Mouse (Mus musculus): ENCODE measurements around the gene Btg2. TPM values are rescaled to one million over a fixed set of nuclear protein-coding genes. Genes with fewer than 3 reads are reported as not detected.

The Btg2 gene
- total RNA-seq, 2 experiments from 2014 or later = 15.1 to 27.0 TPM

GRCm38 (mm10) chr1:134097956-134098725 lies 19.2 kb upstream of the Btg2 start:
- DNase-seq = peak; percentile 80

GRCm38 (mm10) chr1:134097080-134097855 lies 18.3 kb upstream of the Btg2 start:
- DNase-seq = no peak

- no peak for DNase-seq
Observed at GRCm38 (mm10) chr1:134096264-134096934, 17.5 kb upstream of the Btg2 start.

- no peak for DNase-seq
Observed at GRCm38 (mm10) chr1:134095721-134096120, 16.8 kb upstream of the Btg2 start.

GRCm38 (mm10) chr1:134095033-134095612 lies 16.2 kb upstream of the Btg2 start:
- DNase-seq = no peak

- DNase-seq = no peak
Observed at GRCm38 (mm10) chr1:134093771-134094526, 15.0 kb upstream of the Btg2 start.

GRCm38 (mm10) chr1:134092852-134093770 lies 14.2 kb upstream of the Btg2 start:
- DNase-seq = peak; percentile 97

- DNase-seq = no peak
Observed at GRCm38 (mm10) chr1:134092368-134092767, 13.4 kb upstream of the Btg2 start.

GRCm38 (mm10) chr1:134091851-134092250 lies 12.9 kb upstream of the Btg2 start:
- DNase-seq = no peak

- no peak for DNase-seq
Observed at GRCm38 (mm10) chr1:134089074-134089473, 10.2 kb upstream of the Btg2 start.

GRCm38 (mm10) chr1:134086811-134087398 lies 8.0 kb upstream of the Btg2 start:
- DNase-seq = peak; percentile 79

GRCm38 (mm10) chr1:134086017-134086416 lies 7.1 kb upstream of the Btg2 start:
- DNase-seq = no peak

GRCm38 (mm10) chr1:134084128-134084527 lies 5.2 kb upstream of the Btg2 start:
- no peak for DNase-seq

- DNase-seq = no peak
Observed at GRCm38 (mm10) chr1:134083676-134084075, 4.8 kb upstream of the Btg2 start.

GRCm38 (mm10) chr1:134082987-134083516 lies 4.1 kb upstream of the Btg2 start:
- DNase-seq = peak; percentile 79

- no peak for DNase-seq
Observed at GRCm38 (mm10) chr1:134080881-134081450, 2.0 kb upstream of the Btg2 start.

- no peak for DNase-seq
Observed at GRCm38 (mm10) chr1:134080406-134080805, 1.5 kb upstream of the Btg2 start.

GRCm38 (mm10) chr1:134079477-134080163 lies 700 bp upstream of the Btg2 start:
- DNase-seq = peak; percentile 67

Measured in gastrocnemius, postnatal 25 days (tissue).